Mouse (Mus musculus) liver, embryonic 11.5 days (tissue): ENCODE measurements around the gene Wee1. TPM values are rescaled to one million over a fixed set of nuclear protein-coding genes. Genes with fewer than 3 reads are reported as not detected.
A peak's percentile ranks its signal among the peaks of the same experiment; 100 is the strongest.
"Not testable (repeated sequence)": the region's sequence is repeated elsewhere in the genome, so short reads cannot be mapped to it uniquely, and the experiment has no call there.

Source experiments
- ATAC-seq: fragments of 200-750 bp; cut with Nextera tagmentation; replicated peaks from 2 replicates; pipeline ENCODE4 v1.8.0; 2017; ENCODE audit warnings: moderate number of reproducible peaks, mild to moderate bottlenecking, moderate TSS enrichment, moderate library complexity; ENCODE audit not compliant: low FRiP score
- DNase-seq: peaks from one replicate; pipeline ENCODE4 v3.0.0-alpha.2; 2017; ENCODE audit warnings: low spot score
- H3K27ac ChIP-seq: fragments of 300-500 bp; sonication (generic); 2 replicates; pipeline ENCODE4 v1.5.1; 2014; ENCODE audit warnings: mild to moderate bottlenecking, low read depth, low read length, control low read depth
- H3K27me3 ChIP-seq: fragments of 300-500 bp; sonication (generic); replicated peaks from 2 replicates; pipeline ENCODE4 v1.6.1; 2014; ENCODE audit warnings: low read length, mixed read lengths; ENCODE audit not compliant: control insufficient read depth, insufficient read depth
- H3K36me3 ChIP-seq: fragments of 300-500 bp; sonication (generic); 2 replicates; pipeline ENCODE4 v1.6.1; 2014; ENCODE audit warnings: mild to moderate bottlenecking, low read length, moderate library complexity, mixed read lengths; ENCODE audit not compliant: control insufficient read depth, insufficient read depth
- H3K4me1 ChIP-seq: fragments of 300-500 bp; sonication (generic); replicated peaks from 2 replicates; pipeline ENCODE4 v1.6.1; 2014; ENCODE audit warnings: low read length, mixed read lengths; ENCODE audit not compliant: control insufficient read depth, insufficient read depth
- H3K4me2 ChIP-seq: fragments of 300-500 bp; sonication (generic); 2 replicates; pipeline ENCODE4 v1.6.1; 2014; ENCODE audit warnings: mild to moderate bottlenecking, control low read depth, moderate library complexity
- H3K4me3 ChIP-seq: fragments of 300-500 bp; sonication (generic); 2 replicates; pipeline ENCODE4 v1.5.1; 2014; ENCODE audit warnings: low read depth, low read length, control low read depth
- H3K9ac ChIP-seq: fragments of 300-500 bp; sonication (generic); 2 replicates; pipeline ENCODE4 v1.6.1; 2014; ENCODE audit warnings: low read depth, low read length, control low read depth
- H3K9me3 ChIP-seq: fragments of 300-500 bp; sonication (generic); 2 replicates; pipeline ENCODE4 v1.6.1; 2016; ENCODE audit warnings: low read length, inconsistent platforms, mixed read lengths; ENCODE audit not compliant: control insufficient read depth
- WGBS: fragments of 180-500 bp; shearing (Covaris S2); extraction: QIAGEN DNeasy Blood & Tissue Kit; methylation state at CpG from one replicate; pipeline ENCODE4 v1.1.7; 2014; 5-methylcytosine and 5-hydroxymethylcytosine counted together
- polyA plus RNA-seq: library from polyadenylated mRNA; unstranded; fragments of >200 nt; fragmentation: Nextera tagmentation; extraction: Ambion mirVana; gene quantifications from 2 replicates; pipeline ENCODE4 v1.2.1, GENCODE M21; 2014

Gene Wee1
- polyA plus RNA-seq, 1 experiment from 2014 or later, result 26.5 TPM

GRCm38 (mm10) chr7:110100854-110101253, 21.0 kb upstream of the Wee1 start:
- H3K9ac ChIP-seq, result no peak overlapping the region
- no peak overlapping the region for H3K27ac ChIP-seq
- H3K27me3 ChIP-seq, result no peaks in the 10 kb centered on the region
- H3K4me2 ChIP-seq, result no peak overlapping the region
- H3K9me3 ChIP-seq, result no peaks in the 10 kb centered on the region
- DNase-seq (no peak), ATAC-seq (no peak)
- WGBS, result 51% methylated on average over 6 of the region's 6 CpGs
- peaks cover 2% of the 10 kb centered on the region; the same call in 1 of the 2 replicates for H3K36me3 ChIP-seq
- H3K4me3 ChIP-seq, result no peak overlapping the region
- H3K4me1 ChIP-seq, result peaks cover 13% of the 10 kb centered on the region

DNA sequence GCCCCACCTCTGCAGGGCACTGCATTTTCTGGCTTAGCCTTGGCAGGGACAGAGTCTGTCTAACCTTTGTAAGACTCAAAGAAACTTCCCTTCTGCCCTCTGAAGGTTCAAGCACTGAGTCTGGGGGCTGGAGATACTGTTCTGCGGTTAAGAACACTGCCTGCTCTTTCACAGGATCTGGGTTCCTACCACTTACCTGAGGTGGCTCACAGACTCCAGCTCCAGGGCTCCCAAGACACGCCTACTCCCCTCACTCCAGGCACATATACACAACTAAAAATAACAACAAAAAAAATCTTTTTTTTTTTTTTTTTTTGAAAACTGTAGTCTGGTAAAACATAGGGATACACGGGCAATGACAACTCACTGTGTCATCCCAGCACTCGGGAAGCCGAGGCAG, 20.6 kb upstream of the Wee1 start:
- Histone ChIP-seq H3K36me3 (no peaks in the 10 kb centered on the region), H3K27ac (no peak overlapping the region), H3K9ac (no peak overlapping the region), H3K4me1 (peaks cover 9% of the 10 kb centered on the region), H3K27me3 (no peaks in the 10 kb centered on the region), H3K4me2 (no peak overlapping the region), H3K9me3 (no peaks in the 10 kb centered on the region), H3K4me3 (no peak overlapping the region)
- WGBS, result 73% methylated on average over 5 of the region's 5 CpGs
- DNase-seq (no peak), ATAC-seq (no peak)

- DNase-seq, result no peak
- ATAC-seq, result no peak
- Histone ChIP-seq H3K4me1 (peaks cover 13% of the 10 kb centered on the region), H3K27me3 (no peaks in the 10 kb centered on the region), H3K9ac (no peak overlapping the region), H3K27ac (no peak overlapping the region), H3K4me2 (no peak overlapping the region), H3K36me3 (no peaks in the 10 kb centered on the region), H3K4me3 (no peak overlapping the region), H3K9me3 (no peaks in the 10 kb centered on the region)
- WGBS, result 81% methylated on average over 5 of the region's 5 CpGs
These were observed 16.8 kb upstream of the Wee1 start for GRCm38 (mm10) chr7:110105041-110105440.

- Histone ChIP-seq H3K4me1 (peaks cover 16% of the 10 kb centered on the region), H3K36me3 (no peaks in the 10 kb centered on the region), H3K4me2 (no peak overlapping the region), H3K9me3 (no peaks in the 10 kb centered on the region), H3K9ac (no peak overlapping the region), H3K27ac (no peak overlapping the region), H3K27me3 (no peaks in the 10 kb centered on the region), H3K4me3 (no peak overlapping the region)
- WGBS, result 52% methylated on average over 3 of the region's 3 CpGs
- ATAC-seq (no peak), DNase-seq (no peak)
These were observed 15.2 kb upstream of the Wee1 start for GRCm38 (mm10) chr7:110106633-110107032.

DNA sequence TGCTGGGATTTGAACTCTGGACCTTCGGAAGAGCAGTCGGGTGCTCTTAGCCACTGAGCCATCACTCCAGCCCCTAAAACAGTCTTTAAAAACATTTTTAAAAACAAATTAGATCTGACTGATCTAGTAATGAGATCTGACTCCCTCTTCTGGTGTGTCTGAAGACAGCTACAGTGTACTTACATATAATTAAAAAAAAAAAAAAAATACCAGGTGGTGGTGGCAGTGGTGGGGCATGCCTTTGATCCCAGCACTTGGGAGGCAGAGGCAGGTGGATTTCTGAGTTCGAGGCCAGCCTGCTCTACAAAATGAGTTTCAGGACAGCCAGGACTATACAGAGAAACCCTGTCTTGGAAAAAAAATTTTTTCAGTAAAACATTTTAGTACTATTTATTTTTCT, 13.3 kb upstream of the Wee1 start:
- H3K4me2 ChIP-seq, result peak overlapping the region; percentile 64

GRCm38 (mm10) chr7:110108967-110109610, 12.8 kb upstream of the Wee1 start:
- Histone ChIP-seq H3K9me3 (no peaks in the 10 kb centered on the region), H3K27me3 (no peaks in the 10 kb centered on the region), H3K9ac (peak overlapping the region; percentile 62), H3K4me3 (peak overlapping the region; percentile 29; the same call in 1 of the 2 replicates), H3K4me1 (peaks cover 16% of the 10 kb centered on the region), H3K4me2 (peak overlapping the region; percentile 64), H3K36me3 (no peaks in the 10 kb centered on the region), H3K27ac (peak overlapping the region; percentile 77)
- DNase-seq, result peak; percentile 67
- peak; percentile 55 for ATAC-seq
- 13% methylated on average over 11 of the region's 11 CpGs for WGBS

More for the DNA sequence above, 13.3 kb upstream of the Wee1 start:
- WGBS, result 90% methylated on average over 3 of the region's 3 CpGs
- not testable (repeated sequence) for H3K9me3 ChIP-seq, DNase-seq, H3K36me3 ChIP-seq, H3K27me3 ChIP-seq, ATAC-seq, H3K4me3 ChIP-seq
- H3K4me1 ChIP-seq, result peaks cover 16% of the 10 kb centered on the region
- peak overlapping the region; percentile 77 for H3K27ac ChIP-seq
- peak overlapping the region; percentile 62; the same call in 1 of the 2 replicates for H3K9ac ChIP-seq

GRCm38 (mm10) chr7:110110061-110110656, 11.7 kb upstream of the Wee1 start:
- H3K4me2 ChIP-seq, result peak overlapping the region; percentile 18; the same call in 1 of the 2 replicates
- no peaks in the 10 kb centered on the region for H3K36me3 ChIP-seq
- peaks cover 16% of the 10 kb centered on the region for H3K4me1 ChIP-seq
- ATAC-seq (0 out of 2 replicates have a peak, but pooled peaks have one; percentile 38), DNase-seq (peak; percentile 46)
- H3K27me3 ChIP-seq, result no peaks in the 10 kb centered on the region
- no peak overlapping the region for H3K4me3 ChIP-seq
- peak overlapping the region; percentile 77 for H3K27ac ChIP-seq
- no peaks in the 10 kb centered on the region for H3K9me3 ChIP-seq
- WGBS, result 23% methylated on average over 4 of the region's 4 CpGs
- no peak overlapping the region for H3K9ac ChIP-seq

GRCm38 (mm10) chr7:110114699-110115098, 7.1 kb upstream of the Wee1 start:
- H3K4me2 ChIP-seq, result no peak overlapping the region
- H3K36me3 ChIP-seq, result no peaks in the 10 kb centered on the region
- peaks cover 7% of the 10 kb centered on the region for H3K4me1 ChIP-seq
- 52% methylated on average over 5 of the region's 5 CpGs for WGBS
- no peaks in the 10 kb centered on the region for H3K27me3 ChIP-seq
- no peak for DNase-seq
- 0 out of 2 replicates have a peak, but pooled peaks have one; percentile 21 for ATAC-seq
- no peak overlapping the region for H3K27ac ChIP-seq
- H3K9ac ChIP-seq, result no peak overlapping the region
- H3K4me3 ChIP-seq, result no peak overlapping the region
- no peaks in the 10 kb centered on the region for H3K9me3 ChIP-seq
